Mouse (Mus musculus) skeletal muscle tissue, postnatal 0 days (tissue): ENCODE data around the gene Lrrc71. TPM values are rescaled to one million over a fixed set of nuclear protein-coding genes. Genes with fewer than 3 reads are reported as not detected.

Experiments used
- polyA plus RNA-seq: library from polyadenylated mRNA; unstranded; fragments of >200 nt; fragmentation: Nextera tagmentation; extraction: Ambion mirVana; gene quantifications from 2 replicates; pipeline ENCODE4 v1.2.1, GENCODE M21; 2015

The Lrrc71 gene
- 0.18 and 0.26 TPM in 2 replicates for polyA plus RNA-seq

GRCm38 (mm10) chr3:87748431-87748830, at the start of gene Lrrc71:
Gene Lrrc71, minus strand, starts transcription at chr3:87748625.

GRCm38 (mm10) chr3:87796736-87797334, 48.4 kb upstream of the Lrrc71 start, which contains the start of gene Insrr:
Gene Insrr, plus strand, starts transcription at chr3:87796951.

GRCm38 (mm10) chr3:87794922-87795325, 46.5 kb upstream of the Lrrc71 start, which contains the start of gene Ntrk1:
Gene Ntrk1, minus strand, starts transcription at chr3:87795162.

Other genes starting within 250 kb of the Lrrc71 start
- gene Etv3, start 223.2 kb downstream of the Lrrc71 start, polyA plus RNA-seq, result 6.3 and 8.4 TPM in 2 replicates
- gene Arhgef11, start 131.1 kb downstream of the Lrrc71 start, polyA plus RNA-seq, result 5.8 and 6.3 TPM in 2 replicates
- gene Ntrk1, start 46.5 kb upstream of the Lrrc71 start, polyA plus RNA-seq, result 0.28 TPM in 1 of 2 replicates, not detected in the other
- gene Insrr, start 48.3 kb upstream of the Lrrc71 start, polyA plus RNA-seq, result 0.04 and 0.13 TPM in 2 replicates
- 10.9 and 12.9 TPM in 2 replicates for gene Pear1, start 75.7 kb upstream of the Lrrc71 start, polyA plus RNA-seq
- gene Sh2d2a, start 98.1 kb upstream of the Lrrc71 start, polyA plus RNA-seq, result 0.07 and 0.13 TPM in 2 replicates
- gene Prcc, start 137.0 kb upstream of the Lrrc71 start, polyA plus RNA-seq, result 9.7 and 10.3 TPM in 2 replicates
- 113 and 133 TPM in 2 replicates for gene Hdgf, start 157.7 kb upstream of the Lrrc71 start, polyA plus RNA-seq
- 51.0 and 60.6 TPM in 2 replicates for gene Mrpl24, start 170.9 kb upstream of the Lrrc71 start, polyA plus RNA-seq
- gene Isg20l2, start 181.7 kb upstream of the Lrrc71 start, polyA plus RNA-seq, result 16.7 and 16.8 TPM in 2 replicates
- gene Rrnad1, start 182.1 kb upstream of the Lrrc71 start, polyA plus RNA-seq, result 7.5 and 8.2 TPM in 2 replicates
- gene Crabp2, start 200.0 kb upstream of the Lrrc71 start, polyA plus RNA-seq, result 0.85 and 3.3 TPM in 2 replicates
- gene Nes, start 222.5 kb upstream of the Lrrc71 start, polyA plus RNA-seq, result 74.2 and 79.3 TPM in 2 replicates